Mouse (Mus musculus): ENCODE measurements around the gene Baz2b. TPM values are rescaled to one million over a fixed set of nuclear protein-coding genes. Genes with fewer than 3 reads are reported as not detected.
"Not testable (repeated sequence)": the region's sequence is repeated elsewhere in the genome, so short reads cannot be mapped to it uniquely, and the experiment has no call there.

The Baz2b gene
- polyA plus RNA-seq, 1 experiment from 2014 or later = 71.6 TPM

GRCm38 (mm10) chr2:60148651-60149050 is 61.0 kb downstream of the Baz2b start:
- no peak overlapping the region for H3K9ac ChIP-seq (replicated peaks)
- H3K4me1 ChIP-seq = peaks cover 4% of the 10 kb centered on the region
- H3K4me3 ChIP-seq = no peak overlapping the region
- H3K4me2 ChIP-seq (replicated peaks) = no peak overlapping the region
- 28% methylated on average over 5 of the region's 5 CpGs for WGBS
- H3K36me3 ChIP-seq = no peaks in the 10 kb centered on the region
- H3K9me3 ChIP-seq = no peaks in the 10 kb centered on the region
- ATAC-seq (replicated peaks) = no peak
- no peak overlapping the region for H3K27ac ChIP-seq (replicated peaks)
- no peaks in the 10 kb centered on the region for H3K27me3 ChIP-seq

GRCm38 (mm10) chr2:60147428-60147827 is 62.2 kb downstream of the Baz2b start:
- H3K4me2 ChIP-seq (replicated peaks) = no peak overlapping the region
- no peak overlapping the region for H3K4me3 ChIP-seq
- no peaks in the 10 kb centered on the region for H3K9me3 ChIP-seq
- H3K9ac ChIP-seq (replicated peaks) = no peak overlapping the region
- ATAC-seq (replicated peaks) = no peak
- H3K27ac ChIP-seq (replicated peaks) = no peak overlapping the region
- no peaks in the 10 kb centered on the region for H3K36me3 ChIP-seq
- 56% methylated on average over 3 of the region's 3 CpGs for WGBS
- H3K4me1 ChIP-seq = peaks cover 4% of the 10 kb centered on the region
- no peaks in the 10 kb centered on the region for H3K27me3 ChIP-seq

- no peak overlapping the region for H3K4me2 ChIP-seq (replicated peaks)
- H3K27ac ChIP-seq (replicated peaks) = no peak overlapping the region
- H3K9ac ChIP-seq (replicated peaks) = no peak overlapping the region
- H3K4me3 ChIP-seq = no peak overlapping the region
- H3K4me1 ChIP-seq = peaks cover 4% of the 10 kb centered on the region
- H3K27me3 ChIP-seq = no peaks in the 10 kb centered on the region
- H3K9me3 ChIP-seq = no peaks in the 10 kb centered on the region
- no peaks in the 10 kb centered on the region for H3K36me3 ChIP-seq
- ATAC-seq (replicated peaks) = peak; percentile 51; the same call in 1 of the 2 replicates
- 24% methylated on average over 6 of the region's 6 CpGs for WGBS
Measured at GRCm38 (mm10) chr2:60145742-60146141, 63.9 kb downstream of the Baz2b start.

- ATAC-seq (replicated peaks) = no peak
- Histone ChIP-seq H3K4me3 (no peak overlapping the region), H3K36me3 (no peaks in the 10 kb centered on the region), H3K4me2 (replicated peaks) (no peak overlapping the region), H3K27me3 (no peaks in the 10 kb centered on the region), H3K27ac (replicated peaks) (no peak overlapping the region), H3K9me3 (no peaks in the 10 kb centered on the region), H3K4me1 (peaks cover 4% of the 10 kb centered on the region), H3K9ac (replicated peaks) (no peak overlapping the region)
- WGBS = 71% methylated on average over 5 of the region's 5 CpGs
Measured at GRCm38 (mm10) chr2:60143383-60143782, 66.3 kb downstream of the Baz2b start.

- no peak overlapping the region for H3K9ac ChIP-seq (replicated peaks)
- ATAC-seq (replicated peaks) = no peak
- no peaks in the 10 kb centered on the region for H3K27me3 ChIP-seq
- H3K4me3 ChIP-seq = no peak overlapping the region
- no peak overlapping the region for H3K4me2 ChIP-seq (replicated peaks)
- H3K4me1 ChIP-seq = peaks cover 4% of the 10 kb centered on the region
- H3K36me3 ChIP-seq = no peaks in the 10 kb centered on the region
- H3K27ac ChIP-seq (replicated peaks) = no peak overlapping the region
- 88% methylated on average over 2 of the region's 2 CpGs for WGBS
- no peaks in the 10 kb centered on the region for H3K9me3 ChIP-seq
Measured at GRCm38 (mm10) chr2:60142281-60142680, 67.4 kb downstream of the Baz2b start.

- Histone ChIP-seq H3K27ac (replicated peaks) (no peak overlapping the region), H3K36me3 (no peaks in the 10 kb centered on the region), H3K4me2 (replicated peaks) (no peak overlapping the region), H3K9me3 (no peaks in the 10 kb centered on the region), H3K4me3 (no peak overlapping the region), H3K4me1 (no peaks in the 10 kb centered on the region), H3K9ac (replicated peaks) (no peak overlapping the region), H3K27me3 (no peaks in the 10 kb centered on the region)
- 58% methylated on average over 7 of the region's 7 CpGs for whole genome bisulfite sequencing
- ATAC-seq (replicated peaks) = no peak
Measured at GRCm38 (mm10) chr2:60138751-60139162, 70.9 kb downstream of the Baz2b start.

- no peaks in the 10 kb centered on the region for H3K36me3 ChIP-seq
- no peak for ATAC-seq (replicated peaks)
- no peak overlapping the region for H3K27ac ChIP-seq (replicated peaks)
- WGBS = 53% methylated on average over 2 of the region's 2 CpGs
- no peak overlapping the region for H3K9ac ChIP-seq (replicated peaks)
- H3K9me3 ChIP-seq = no peaks in the 10 kb centered on the region
- peaks cover 2% of the 10 kb centered on the region; the same call in 1 of the 2 replicates for H3K4me1 ChIP-seq
- H3K27me3 ChIP-seq = no peaks in the 10 kb centered on the region
- H3K4me3 ChIP-seq = no peak overlapping the region
- H3K4me2 ChIP-seq (replicated peaks) = no peak overlapping the region
Measured at GRCm38 (mm10) chr2:60135796-60136195, 73.8 kb downstream of the Baz2b start.

GRCm38 (mm10) chr2:60134958-60135357 is 74.7 kb downstream of the Baz2b start:
- not testable (repeated sequence) for H3K4me2 ChIP-seq (replicated peaks); H3K9me3 ChIP-seq; H3K4me1 ChIP-seq; H3K9ac ChIP-seq (replicated peaks); ATAC-seq (replicated peaks); H3K27ac ChIP-seq (replicated peaks); H3K4me3 ChIP-seq; H3K36me3 ChIP-seq; H3K27me3 ChIP-seq
- WGBS = 97% methylated on average over 7 of the region's 7 CpGs

- 77% methylated on average over 2 of the region's 2 CpGs for WGBS
Measured at GRCm38 (mm10) chr2:60133072-60133471, 76.6 kb downstream of the Baz2b start.

GRCm38 (mm10) chr2:60132269-60133042 is 77.2 kb downstream of the Baz2b start:
- 67% methylated on average over 10 of the region's 10 CpGs for whole genome bisulfite sequencing
- ATAC-seq (replicated peaks) = no peak
- H3K4me1 ChIP-seq = peaks cover 3% of the 10 kb centered on the region

More at GRCm38 (mm10) chr2:60133072-60133471, 76.6 kb downstream of the Baz2b start:
- peaks cover 2% of the 10 kb centered on the region; the same call in 1 of the 2 replicates for H3K4me1 ChIP-seq
- H3K27ac ChIP-seq (replicated peaks) = no peak overlapping the region
- H3K4me2 ChIP-seq (replicated peaks) = no peak overlapping the region
- no peak; the same call in 1 of the 2 replicates for ATAC-seq (replicated peaks)
- H3K36me3 ChIP-seq = no peaks in the 10 kb centered on the region
- no peaks in the 10 kb centered on the region for H3K27me3 ChIP-seq
- H3K9ac ChIP-seq (replicated peaks) = no peak overlapping the region
- H3K9me3 ChIP-seq = no peaks in the 10 kb centered on the region
- H3K4me3 ChIP-seq = no peak overlapping the region

GRCm38 (mm10) chr2:60128631-60129030 is 81.0 kb downstream of the Baz2b start:
- Histone ChIP-seq H3K27ac (replicated peaks) (no peak overlapping the region), H3K27me3 (no peaks in the 10 kb centered on the region), H3K36me3 (no peaks in the 10 kb centered on the region), H3K4me3 (no peak overlapping the region), H3K4me2 (replicated peaks) (no peak overlapping the region), H3K9ac (replicated peaks) (no peak overlapping the region), H3K9me3 (no peaks in the 10 kb centered on the region), H3K4me1 (peaks cover 18% of the 10 kb centered on the region)
- WGBS = 95% methylated on average over 7 of the region's 7 CpGs
- ATAC-seq (replicated peaks) = no peak

More at GRCm38 (mm10) chr2:60132269-60133042, 77.2 kb downstream of the Baz2b start:
- H3K4me3 ChIP-seq = no peak overlapping the region
- no peak overlapping the region for H3K4me2 ChIP-seq (replicated peaks)
- H3K36me3 ChIP-seq = no peaks in the 10 kb centered on the region
- H3K9ac ChIP-seq (replicated peaks) = no peak overlapping the region
- no peaks in the 10 kb centered on the region for H3K27me3 ChIP-seq
- H3K9me3 ChIP-seq = no peaks in the 10 kb centered on the region
- no peak overlapping the region for H3K27ac ChIP-seq (replicated peaks)

- Histone ChIP-seq H3K9ac (replicated peaks) (0 out of 2 replicates have a peak overlapping the region, but pooled peaks have one; percentile 7), H3K27me3 (no peaks in the 10 kb centered on the region), H3K36me3 (no peaks in the 10 kb centered on the region), H3K4me3 (peak overlapping the region; percentile 97), H3K9me3 (no peaks in the 10 kb centered on the region), H3K27ac (replicated peaks) (peak overlapping the region; percentile 46), H3K4me2 (replicated peaks) (peak overlapping the region; percentile 50), H3K4me1 (peaks cover 31% of the 10 kb centered on the region)
- WGBS = 4% methylated on average over 7 of the region's 7 CpGs
- ATAC-seq (replicated peaks) = peak; percentile 45
Measured at GRCm38 (mm10) chr2:60126831-60127230, 82.8 kb downstream of the Baz2b start.

Data from forebrain, embryonic 15.5 days (tissue).